Mouse (Mus musculus) small intestine, adult 2 months (tissue): ENCODE results near the gene Csnk1d.

Experiments used
- CTCF ChIP-seq: fragments of 200-500 bp; IDR thresholded peaks from 2 replicates; pipeline ENCODE4 v1.5.1; 2012; ENCODE audit warnings: low read depth, mild to moderate bottlenecking, control low read depth, inconsistent platforms, low read length, moderate library complexity, mixed read lengths; ENCODE audit not compliant: insufficient replicate concordance, insufficient read length; ENCODE audit errors: extremely low read depth
- POLR2A ChIP-seq: fragments of 200-500 bp; IDR thresholded peaks from 2 replicates; pipeline ENCODE4 v1.6.1; 2012; ENCODE audit warnings: low read depth, mild to moderate bottlenecking, control low read depth, inconsistent platforms, low read length, moderate library complexity

- no peak for TF ChIP-seq CTCF
- TF ChIP-seq POLR2A = no peak
These were observed 35.4 kb downstream of the Csnk1d start for GRCm38 (mm10) chr11:120955701-120956100.
